Mouse (Mus musculus): Measurements from ENCODE around the gene Grk3.

- TF ChIP-seq EP300 (IDR thresholded peaks at IDR 0.05; ENCODE audit: low read depth) (no peak), CTCF (IDR thresholded peaks at IDR 0.05; ENCODE audit: low read depth) (no peak)
These were observed 1.3 kb downstream of the Grk3 start for GRCm38 (mm10) chr5:113014111-113014807.

All from liver, embryonic 14.5 days (tissue).